Mouse (Mus musculus) gastrocnemius, adult 2 months (tissue): ENCODE results near the gene Spata17. TPM values are rescaled to one million over a fixed set of nuclear protein-coding genes. Genes with fewer than 3 reads are reported as not detected.

Experiments used
- DNase-seq: peaks from one replicate; pipeline ENCODE4 v3.0.0; 2022
- H3K27ac ChIP-seq: fragments of 200-600 bp; 2 replicates; pipeline ENCODE4 v1.8.1; 2022; ENCODE audit warnings: mild to moderate bottlenecking
- H3K4me3 ChIP-seq: fragments of 200-600 bp; 2 replicates; pipeline ENCODE4 v1.8.1; 2022; ENCODE audit warnings: mild to moderate bottlenecking, moderate library complexity
- CTCF ChIP-seq: fragments of 200-600 bp; IDR thresholded peaks from 2 replicates; pipeline ENCODE4 v1.8.1; 2022; ENCODE audit warnings: antibody characterized with exemption, mild to moderate bottlenecking, moderate library complexity
- intact Hi-C: fragments of 180-260 bp; cut with DNase I; formaldehyde crosslinking; loops from one replicate; pipeline ENCODE4 v1.15.1; 2025
- total RNA-seq, 2 experiments: library from RNA; stranded (reverse); gene quantifications; 2 replicates each; pipeline ENCODE4 v1.2.3; 2021

Spata17 gene
- total RNA-seq, 2 experiments from 2014 or later = not detected

- intact Hi-C loops = no loop called here
- TF ChIP-seq CTCF = no peak
- Histone ChIP-seq H3K4me3 (no peak overlapping the region), H3K27ac (no peak overlapping the region)
- no peak for DNase-seq
Measured at GRCm38 (mm10) chr1:187228414-187229146, 13.3 kb upstream of the Spata17 start.

DNA sequence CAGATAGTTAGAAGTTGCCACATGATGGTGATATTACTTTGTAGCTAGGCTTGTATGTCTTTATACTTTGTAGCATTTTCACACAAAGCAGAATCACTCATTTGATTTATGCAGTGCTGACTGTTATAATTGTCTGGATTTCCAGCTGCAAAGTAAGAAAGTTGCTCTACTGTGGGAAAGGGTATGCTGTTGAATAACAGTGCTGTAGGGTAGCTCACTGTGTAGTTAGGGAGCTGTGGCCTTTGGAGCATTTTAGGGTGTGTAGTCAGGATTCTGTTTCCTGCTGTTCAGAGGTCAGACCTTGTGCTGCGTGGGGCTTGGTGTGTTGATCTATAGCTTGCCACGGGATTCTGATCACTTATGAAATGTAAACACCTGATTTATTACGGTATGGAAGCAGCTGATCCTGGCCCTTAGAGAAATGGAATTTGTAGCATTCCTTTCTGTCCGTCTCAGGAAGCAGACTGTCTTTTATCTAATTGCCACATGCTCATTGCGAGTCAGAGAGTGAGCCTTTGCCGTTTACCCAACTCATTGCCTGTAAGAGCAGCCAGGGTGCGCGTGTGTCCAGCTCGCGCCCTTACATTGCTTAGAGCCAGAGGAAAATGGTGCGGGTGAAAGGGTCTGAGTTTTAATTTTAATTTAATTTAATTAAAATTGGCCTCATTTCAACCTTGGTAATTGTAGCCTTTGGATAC is 11.2 kb upstream of the Spata17 start:
- no peak for TF ChIP-seq CTCF
- DNase-seq = no peak
- intact Hi-C loops = no loop called here
- peak overlapping the region; percentile 28; the same call in 1 of the 2 replicates for H3K27ac ChIP-seq
- peak overlapping the region; percentile 51 for H3K4me3 ChIP-seq

GRCm38 (mm10) chr1:187220756-187221155 is 5.5 kb upstream of the Spata17 start:
- no peak overlapping the region for H3K27ac ChIP-seq
- no peak for DNase-seq
- no peak for TF ChIP-seq CTCF
- intact Hi-C loops = no loop called here
- H3K4me3 ChIP-seq = no peak overlapping the region

- no peak for TF ChIP-seq CTCF
- no peak for DNase-seq
- intact Hi-C loops = no loop called here
- H3K27ac ChIP-seq = no peak overlapping the region
- peak overlapping the region; percentile 5; the same call in 1 of the 2 replicates for H3K4me3 ChIP-seq
Measured at GRCm38 (mm10) chr1:187216620-187217410, 1.6 kb upstream of the Spata17 start.

DNA sequence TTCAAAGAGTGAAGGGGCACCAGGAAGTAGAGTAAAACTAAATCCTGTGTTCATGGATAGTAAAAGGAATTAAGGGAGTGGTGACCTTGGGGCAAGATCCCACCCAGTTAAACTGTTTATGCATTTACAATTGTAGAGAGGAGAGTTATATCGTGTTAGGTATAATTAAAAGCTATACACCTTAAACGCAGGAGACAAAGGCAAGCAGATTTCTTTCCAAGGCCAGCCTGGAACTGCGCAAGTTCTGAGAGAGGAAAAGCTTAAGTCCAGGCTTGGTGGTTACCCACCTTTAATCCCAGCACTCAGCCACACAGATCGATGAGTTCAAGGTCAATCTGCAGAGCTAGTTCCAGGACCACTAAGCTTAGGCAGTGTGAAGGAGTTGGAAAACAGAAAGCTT is 4.5 kb downstream of the Spata17 start:
- DNase-seq = no peak
- TF ChIP-seq CTCF = no peak
- Histone ChIP-seq H3K27ac (no peak overlapping the region), H3K4me3 (no peak overlapping the region)
- intact Hi-C loops = no loop called here

GRCm38 (mm10) chr1:187209496-187209895 is 5.8 kb downstream of the Spata17 start:
- intact Hi-C loops = no loop called here
- no peak for DNase-seq
- TF ChIP-seq CTCF = no peak

GRCm38 (mm10) chr1:187205506-187205905 is 9.8 kb downstream of the Spata17 start:
- Histone ChIP-seq H3K4me3 (no peak overlapping the region), H3K27ac (no peak overlapping the region)
- TF ChIP-seq CTCF = no peak
- DNase-seq = no peak
- intact Hi-C loops = no loop called here

More at GRCm38 (mm10) chr1:187209496-187209895, 5.8 kb downstream of the Spata17 start:
- Histone ChIP-seq H3K4me3 (no peak overlapping the region), H3K27ac (no peak overlapping the region)

GRCm38 (mm10) chr1:187178546-187178945 is 36.7 kb downstream of the Spata17 start:
- Histone ChIP-seq H3K27ac (no peak overlapping the region), H3K4me3 (no peak overlapping the region)
- no peak for DNase-seq
- TF ChIP-seq CTCF = no peak
- intact Hi-C loops = no loop called here

DNA sequence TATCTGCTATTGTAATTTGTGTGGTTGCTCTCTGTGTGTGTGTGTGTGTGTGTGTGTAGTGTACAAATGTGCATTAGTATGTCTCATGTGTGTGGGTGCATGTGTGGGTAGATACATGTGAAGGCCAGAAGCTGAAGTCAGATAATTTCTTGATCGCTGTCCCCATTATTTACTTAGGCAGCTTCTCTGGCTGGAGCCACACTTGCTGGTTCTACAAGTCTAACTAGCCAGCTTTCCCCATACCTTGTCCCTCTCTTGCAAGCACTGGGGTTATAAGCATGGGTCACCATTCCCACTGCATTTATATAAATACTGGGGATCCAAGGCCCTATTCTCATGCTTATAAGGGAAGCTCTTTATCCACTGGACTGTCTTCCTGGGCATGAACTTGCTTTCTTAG is 39.3 kb downstream of the Spata17 start:
- no peak for TF ChIP-seq CTCF
- Histone ChIP-seq H3K4me3 (no peak overlapping the region), H3K27ac (no peak overlapping the region)
- intact Hi-C loops = no loop called here
- DNase-seq = no peak

GRCm38 (mm10) chr1:187170361-187170760 is 44.9 kb downstream of the Spata17 start:
- DNase-seq = no peak
- no peak overlapping the region for H3K27ac ChIP-seq
- H3K4me3 ChIP-seq = no peak overlapping the region
- TF ChIP-seq CTCF = no peak
- intact Hi-C loops = no loop called here

DNA sequence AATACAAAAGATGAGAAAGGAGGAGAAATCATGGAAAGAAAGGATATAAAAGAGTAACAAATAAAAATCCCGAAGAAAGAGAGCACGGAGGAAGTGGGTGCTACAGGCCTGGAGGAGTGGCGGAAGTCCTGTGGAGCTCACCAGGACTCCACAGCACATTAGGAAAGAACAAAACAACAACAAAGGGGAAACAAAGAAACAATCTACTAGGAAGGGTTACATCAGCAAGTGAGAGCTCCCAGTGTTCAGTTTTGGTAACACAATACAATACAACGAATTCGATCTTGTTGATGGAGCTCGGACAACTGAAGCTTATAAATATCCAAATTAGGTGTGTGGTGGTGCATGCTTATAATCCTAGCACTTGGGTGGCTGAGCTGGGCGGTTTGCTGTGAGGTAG is 45.6 kb downstream of the Spata17 start:
- intact Hi-C loops = no loop called here
- TF ChIP-seq CTCF = no peak
- no peak for DNase-seq
- Histone ChIP-seq H3K4me3 (no peak overlapping the region), H3K27ac (no peak overlapping the region)

GRCm38 (mm10) chr1:187163571-187163970 is 51.7 kb downstream of the Spata17 start:
- H3K27ac ChIP-seq = no peak overlapping the region
- intact Hi-C loops = no loop called here
- no peak for TF ChIP-seq CTCF
- no peak for DNase-seq
- H3K4me3 ChIP-seq = no peak overlapping the region

DNA sequence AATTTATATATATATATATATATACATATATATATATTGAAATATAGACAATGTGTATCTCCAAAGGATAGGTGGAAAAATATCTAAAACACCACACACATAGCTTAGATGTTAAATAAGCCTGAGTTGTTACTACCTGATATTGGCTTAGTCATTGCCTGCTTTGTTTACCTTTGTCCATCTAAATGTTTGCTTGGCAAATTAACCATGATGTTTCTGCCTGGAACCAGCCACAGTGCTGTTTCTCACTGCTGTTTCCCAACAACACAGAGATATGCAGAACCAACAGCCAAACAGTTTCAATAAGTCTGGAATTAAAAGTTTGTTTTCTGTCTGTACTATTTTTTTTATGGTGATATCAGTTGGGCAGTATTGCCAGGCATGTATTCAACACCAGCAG is 59.6 kb downstream of the Spata17 start:
- Histone ChIP-seq H3K27ac (no peak overlapping the region), H3K4me3 (no peak overlapping the region)
- intact Hi-C loops = no loop called here
- DNase-seq = no peak
- no peak for TF ChIP-seq CTCF
